8 mouse cellular contexts compared by ENCODE assay signal in the genomic region with DNA sequence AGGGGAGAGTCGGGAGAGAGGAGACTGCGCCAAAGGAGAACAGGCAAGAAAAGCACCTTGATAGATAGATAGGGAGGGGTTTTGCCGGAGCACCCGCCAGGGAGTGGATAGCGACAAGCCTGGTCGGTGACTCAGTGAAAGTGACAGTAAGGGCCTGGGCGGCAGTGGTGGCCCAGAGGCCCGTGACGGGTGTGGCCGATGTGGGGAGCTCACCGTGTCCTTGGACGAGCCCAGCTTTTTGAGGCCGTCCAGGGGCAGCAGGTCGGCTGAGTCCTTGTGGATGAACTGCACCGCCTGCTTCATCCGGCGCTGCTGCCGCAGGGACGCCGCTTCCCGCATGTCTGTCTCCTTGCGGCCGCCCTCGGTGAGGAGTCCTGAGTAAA. TPM values are rescaled to one million over a fixed set of nuclear protein-coding genes. Genes with fewer than 3 reads are reported as not detected.
DNase-seq lines count a peak whose midpoint lies in the region; ATAC-seq lines count a peak whose summit lies in the region.

No protein-coding gene starts in this region.

- H3K4me2 ChIP-seq in heart, embryonic 16.5 days (ENCODE audit: low read depth, low read length): peak overlapping the region; percentile 80
- peak overlapping the region; percentile 97 for H3K4me2 ChIP-seq in forebrain, embryonic 14.5 days (ENCODE audit: low read length)
- peak overlapping the region; percentile 96 for H3K4me2 ChIP-seq in liver, embryonic 12.5 days

- ATAC-seq in heart, embryonic 16.5 days (replicated peaks; ENCODE audit: extremely low read depth, insufficient read depth, low FRiP score): peak; percentile 47; the same call in 1 of the 2 replicates
- peak; percentile 45; the same call in 1 of the 2 replicates for ATAC-seq in forebrain, embryonic 14.5 days
- ATAC-seq in liver, embryonic 12.5 days: peak; percentile 82

- WGBS in heart, embryonic 16.5 days: 2% methylated on average over 24 of the region's 24 CpGs
- WGBS in forebrain, embryonic 14.5 days: 1% methylated on average over 24 of the region's 24 CpGs
- WGBS in liver, embryonic 12.5 days (ENCODE audit: insufficient replicate concordance): under 1% methylated on average over 24 of the region's 24 CpGs

- no peaks in the 10 kb centered on the region for H3K9me3 ChIP-seq in heart, embryonic 16.5 days (replicated peaks; ENCODE audit: control insufficient read depth, low read length)
- H3K9me3 ChIP-seq in forebrain, embryonic 14.5 days (replicated peaks; ENCODE audit: control insufficient read depth, low read length): no peaks in the 10 kb centered on the region
- no peaks in the 10 kb centered on the region for H3K9me3 ChIP-seq in liver, embryonic 12.5 days (replicated peaks)

- peaks cover 47% of the 10 kb centered on the region for H3K27me3 ChIP-seq in heart, embryonic 16.5 days (ENCODE audit: control insufficient read depth, insufficient read depth, low read length)
- peaks cover 23% of the 10 kb centered on the region for H3K27me3 ChIP-seq in forebrain, embryonic 14.5 days (replicated peaks; ENCODE audit: control insufficient read depth, insufficient read depth, low read length)
- H3K27me3 ChIP-seq in liver, embryonic 12.5 days (replicated peaks): peaks cover 68% of the 10 kb centered on the region

- H3K4me3 ChIP-seq in heart, embryonic 16.5 days (ENCODE audit: low read length): peak overlapping the region; percentile 48
- H3K4me3 ChIP-seq in forebrain, embryonic 14.5 days (ENCODE audit: low read depth, low read length): peak overlapping the region; percentile 53
- H3K4me3 ChIP-seq in liver, embryonic 12.5 days: peak overlapping the region; percentile 59

- DNase-seq in heart, adult 11 months: no peak
- peak; percentile 43 for DNase-seq in ZHBTc4 (ENCODE audit: low read depth, low spot score)
- DNase-seq in forebrain, embryonic 14.5 days (ENCODE audit: low spot score): no peak
- peak; percentile 9 to 10 for DNase-seq in spleen, postnatal 14 days (ENCODE audit: low spot score in 2 of 2)
- DNase-seq in cerebellum, adult 11 months: no peak
- DNase-seq in right cerebral cortex, postnatal 14 days: no peak

- no peak overlapping the region for H3K27ac ChIP-seq in heart, embryonic 16.5 days (ENCODE audit: low read length)
- H3K27ac ChIP-seq in forebrain, embryonic 14.5 days (ENCODE audit: low read depth, low read length): no peak overlapping the region
- H3K27ac ChIP-seq in liver, embryonic 12.5 days: peak overlapping the region; percentile 48; the same call in 1 of the 2 replicates

- H3K36me3 ChIP-seq in heart, embryonic 16.5 days (ENCODE audit: control insufficient read depth, insufficient read depth): no peaks in the 10 kb centered on the region
- no peaks in the 10 kb centered on the region for H3K36me3 ChIP-seq in forebrain, embryonic 14.5 days (ENCODE audit: control insufficient read depth, insufficient read depth, low read length)
- no peaks in the 10 kb centered on the region for H3K36me3 ChIP-seq in liver, embryonic 12.5 days

- H3K4me1 ChIP-seq in heart, embryonic 16.5 days (ENCODE audit: control insufficient read depth, insufficient read depth, low read length): peaks cover 11% of the 10 kb centered on the region
- peaks cover 4% of the 10 kb centered on the region; the same call in 1 of the 2 replicates for H3K4me1 ChIP-seq in forebrain, embryonic 14.5 days (ENCODE audit: control insufficient read depth, insufficient read depth, low read length)
- peaks cover 18% of the 10 kb centered on the region for H3K4me1 ChIP-seq in liver, embryonic 12.5 days

- H3K9ac ChIP-seq in heart, embryonic 16.5 days (ENCODE audit: low read length): peak overlapping the region; percentile 51
- H3K9ac ChIP-seq in forebrain, embryonic 14.5 days (ENCODE audit: low read length): peak overlapping the region; percentile 66
- H3K9ac ChIP-seq in liver, embryonic 12.5 days: peak overlapping the region; percentile 63

RNA-seq across cellular contexts. Expression of gene Nrip3, which starts 0.7 kb away (rescaled TPM):
- 0.53 and 0.64 TPM in 2 replicates for polyA plus RNA-seq in heart, embryonic 16.5 days (2015; fragmentation: Nextera tagmentation; extraction: Ambion mirVana)
- polyA plus RNA-seq in forebrain, embryonic 14.5 days (2014; fragmentation: Nextera tagmentation; extraction: Ambion mirVana): 4.5 and 6.8 TPM in 2 replicates
- 0.59 and 0.67 TPM in 2 replicates for polyA plus RNA-seq in liver, embryonic 12.5 days (2016; fragmentation: Nextera tagmentation; extraction: Ambion mirVana)

RNA-seq across cellular contexts. Expression of gene Tmem9b, which starts 28.4 kb away (rescaled TPM):
- 60.6 and 61.6 TPM in 2 replicates for polyA plus RNA-seq in heart, embryonic 16.5 days (2015; fragmentation: Nextera tagmentation; extraction: Ambion mirVana)
- polyA plus RNA-seq in forebrain, embryonic 14.5 days (2014; fragmentation: Nextera tagmentation; extraction: Ambion mirVana): 115 and 117 TPM in 2 replicates
- 38.8 and 39.6 TPM in 2 replicates for polyA plus RNA-seq in liver, embryonic 12.5 days (2016; fragmentation: Nextera tagmentation; extraction: Ambion mirVana)

RNA-seq across cellular contexts. Expression of gene Ascl3, which starts 49.6 kb away (rescaled TPM):
- 0.22 TPM in 1 of 2 replicates, not detected in the other for polyA plus RNA-seq in heart, embryonic 16.5 days (2015; fragmentation: Nextera tagmentation; extraction: Ambion mirVana)
- not detected in 2 replicates for polyA plus RNA-seq in forebrain, embryonic 14.5 days (2014; fragmentation: Nextera tagmentation; extraction: Ambion mirVana)
- not detected in 2 replicates for polyA plus RNA-seq in liver, embryonic 12.5 days (2016; fragmentation: Nextera tagmentation; extraction: Ambion mirVana)

RNA-seq across cellular contexts. Expression of gene BC051019, which starts 57.4 kb away (rescaled TPM):
- polyA plus RNA-seq in heart, embryonic 16.5 days (2015; fragmentation: Nextera tagmentation; extraction: Ambion mirVana): 1.00 and 1.5 TPM in 2 replicates
- polyA plus RNA-seq in forebrain, embryonic 14.5 days (2014; fragmentation: Nextera tagmentation; extraction: Ambion mirVana): 0.26 and 0.55 TPM in 2 replicates
- 0.13 and 0.25 TPM in 2 replicates for polyA plus RNA-seq in liver, embryonic 12.5 days (2016; fragmentation: Nextera tagmentation; extraction: Ambion mirVana)

Comparison
In these comparisons a context has a peak if more than half of its experiments do, and no peak if none do; other contexts are left out.
1. DNase-seq: peak in ZHBTc4 (single experiment) and spleen, postnatal 14 days (2 of 2); none in heart, adult 11 months (single experiment), forebrain, embryonic 14.5 days (single experiment), cerebellum, adult 11 months (single experiment) and right cerebral cortex, postnatal 14 days (single experiment).
2. Peak in every context shown above with its lines, with median percentiles within 50 percentile points of each other: ATAC-seq, H3K4me2 ChIP-seq, H3K4me3 ChIP-seq and H3K9ac ChIP-seq.